In the genomic region with DNA sequence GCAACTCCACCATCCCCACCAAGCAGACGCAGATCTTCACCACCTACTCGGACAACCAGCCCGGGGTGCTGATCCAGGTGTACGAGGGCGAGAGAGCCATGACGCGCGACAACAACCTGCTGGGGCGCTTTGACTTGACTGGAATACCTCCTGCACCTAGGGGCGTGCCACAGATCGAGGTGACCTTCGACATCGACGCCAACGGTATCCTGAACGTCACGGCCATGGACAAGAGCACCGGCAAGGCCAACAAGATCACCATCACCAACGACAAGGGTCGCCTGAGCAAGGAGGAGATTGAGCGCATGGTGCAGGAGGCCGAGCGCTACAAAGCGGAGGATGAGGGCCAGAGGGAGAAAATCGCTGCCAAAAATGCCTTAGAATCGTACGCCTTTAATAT, we compare ENCODE assay signal across 29 mouse cellular contexts. TPM values are rescaled to one million over a fixed set of nuclear protein-coding genes. Genes with fewer than 3 reads are reported as not detected.
"Had no signal": no experiment of that assay in that cellular context is flagged by ENCODE, and none has a peak within 500 bp of the region (broad histone marks: within the 10 kb centered on the region; RNA-seq: fewer than 3 reads in every experiment).

No protein-coding gene starts in this region.

- H3K36me3 ChIP-seq: heart, embryonic 15.5 days; hindbrain, embryonic 12.5 days; hindbrain, embryonic 15.5 days; limb, embryonic 15.5 days had no signal

- ATAC-seq: hindbrain, postnatal 0 days; intestine, embryonic 16.5 days; liver, embryonic 12.5 days had no signal

- H3K27ac ChIP-seq: heart, embryonic 10.5 days; heart, embryonic 13.5 days; heart, embryonic 15.5 days; hindbrain, embryonic 12.5 days; hindbrain, embryonic 15.5 days; hindbrain, postnatal 0 days; limb, embryonic 13.5 days; limb, embryonic 15.5 days; liver, embryonic 12.5 days; liver, embryonic 14.5 days had no signal

- H3K9ac ChIP-seq: heart, embryonic 13.5 days; heart, embryonic 15.5 days; hindbrain, embryonic 12.5 days; hindbrain, embryonic 15.5 days; limb, embryonic 13.5 days; limb, embryonic 15.5 days; liver, embryonic 12.5 days; liver, embryonic 14.5 days had no signal

- H3K27me3 ChIP-seq: heart, embryonic 15.5 days; limb, embryonic 15.5 days had no signal

- H3K4me2 ChIP-seq: heart, embryonic 13.5 days; heart, embryonic 15.5 days; hindbrain, embryonic 12.5 days; hindbrain, embryonic 15.5 days; limb, embryonic 13.5 days; limb, embryonic 15.5 days; liver, embryonic 12.5 days had no signal

- H3K9me3 ChIP-seq: heart, embryonic 10.5 days; heart, embryonic 13.5 days; heart, embryonic 15.5 days; hindbrain, embryonic 12.5 days; hindbrain, embryonic 15.5 days; limb, embryonic 13.5 days; limb, embryonic 15.5 days; liver, embryonic 12.5 days had no signal

- H3K4me3 ChIP-seq: heart, embryonic 10.5 days; heart, embryonic 13.5 days; heart, embryonic 15.5 days; hindbrain, embryonic 12.5 days; hindbrain, embryonic 15.5 days; limb, embryonic 13.5 days; limb, embryonic 15.5 days; liver, embryonic 12.5 days had no signal

- DNase-seq: gastrocnemius, postnatal 14 days; gastrocnemius, postnatal 36 days; heart, adult 18-20 months; heart, postnatal 14 days; heart, postnatal 36 days; kidney, adult 18-20 months; kidney, adult 8-10 months; kidney, postnatal 10 days; kidney, postnatal 36 days; layer of hippocampus, adult 9-11 months; layer of hippocampus, postnatal 36 days; left cerebral cortex, postnatal 4 days had no signal

RNA-seq across cellular contexts. Expression of gene Hspa1l, which starts 5.7 kb away (rescaled TPM):
- polyA plus RNA-seq: liver, adult 2 months had no signal

RNA-seq across cellular contexts. Expression of gene Gm20481, which starts 8.5 kb away (rescaled TPM):
- polyA plus RNA-seq: heart, embryonic 10.5 days; heart, embryonic 13.5 days; heart, embryonic 15.5 days; heart, postnatal 0 days; hindbrain, embryonic 15.5 days; hindbrain, postnatal 0 days; intestine, embryonic 14.5 days; intestine, embryonic 16.5 days; kidney, embryonic 14.5 days; kidney, embryonic 16.5 days; large intestine, adult 2 months; limb, embryonic 13.5 days; limb, embryonic 15.5 days; liver, adult 2 months; liver, embryonic 14.5 days had no signal
